Mouse (Mus musculus) limb, embryonic 15.5 days (tissue): ENCODE data around the gene Mchr1. TPM values are rescaled to one million over a fixed set of nuclear protein-coding genes. Genes with fewer than 3 reads are reported as not detected.

Experiments
- ATAC-seq: fragments of 200-750 bp; cut with Nextera tagmentation; 2 replicates; pipeline ENCODE4 v1.8.0; 2017; ENCODE audit warnings: low read depth, moderate TSS enrichment; ENCODE audit not compliant: insufficient number of reproducible peaks, low FRiP score, low TSS enrichment
- H3K27ac ChIP-seq: fragments of 300-500 bp; sonication (generic); 2 replicates; pipeline ENCODE4 v1.5.1; 2015; ENCODE audit warnings: moderate library complexity, mild to moderate bottlenecking, inconsistent platforms
- H3K27me3 ChIP-seq: fragments of 300-500 bp; sonication (generic); 2 replicates; pipeline ENCODE4 v1.6.1; 2015; ENCODE audit warnings: inconsistent platforms
- H3K36me3 ChIP-seq: fragments of 300-500 bp; sonication (generic); 2 replicates; pipeline ENCODE4 v1.6.1; 2015; ENCODE audit warnings: inconsistent platforms
- H3K4me1 ChIP-seq: fragments of 300-500 bp; sonication (generic); 2 replicates; pipeline ENCODE4 v1.6.1; 2015; ENCODE audit warnings: inconsistent platforms
- H3K4me2 ChIP-seq: fragments of 300-500 bp; sonication (generic); 2 replicates; pipeline ENCODE4 v1.6.1; 2015; ENCODE audit warnings: mild to moderate bottlenecking, inconsistent platforms
- H3K4me3 ChIP-seq: fragments of 300-500 bp; sonication (generic); 2 replicates; pipeline ENCODE4 v1.5.1; 2015; ENCODE audit warnings: mild to moderate bottlenecking, inconsistent platforms
- H3K9ac ChIP-seq: fragments of 300-500 bp; sonication (generic); 2 replicates; pipeline ENCODE4 v1.6.1; 2015; ENCODE audit warnings: inconsistent platforms
- H3K9me3 ChIP-seq: fragments of 300-500 bp; sonication (generic); 2 replicates; pipeline ENCODE4 v1.6.1; 2016; ENCODE audit warnings: inconsistent platforms
- WGBS: fragments of 180-500 bp; shearing (Covaris S2); methylation state at CpG from one replicate; pipeline ENCODE4 v1.1.7; 2015; 5-methylcytosine and 5-hydroxymethylcytosine counted together
- polyA plus RNA-seq: library from polyadenylated mRNA; unstranded; fragments of >200 nt; fragmentation: Nextera tagmentation; extraction: Ambion mirVana; gene quantifications from 2 replicates; pipeline ENCODE4 v1.2.1, GENCODE M21; 2015

The Mchr1 gene
- polyA plus RNA-seq, 1 experiment from 2014 or later, result 1.0 TPM

DNA sequence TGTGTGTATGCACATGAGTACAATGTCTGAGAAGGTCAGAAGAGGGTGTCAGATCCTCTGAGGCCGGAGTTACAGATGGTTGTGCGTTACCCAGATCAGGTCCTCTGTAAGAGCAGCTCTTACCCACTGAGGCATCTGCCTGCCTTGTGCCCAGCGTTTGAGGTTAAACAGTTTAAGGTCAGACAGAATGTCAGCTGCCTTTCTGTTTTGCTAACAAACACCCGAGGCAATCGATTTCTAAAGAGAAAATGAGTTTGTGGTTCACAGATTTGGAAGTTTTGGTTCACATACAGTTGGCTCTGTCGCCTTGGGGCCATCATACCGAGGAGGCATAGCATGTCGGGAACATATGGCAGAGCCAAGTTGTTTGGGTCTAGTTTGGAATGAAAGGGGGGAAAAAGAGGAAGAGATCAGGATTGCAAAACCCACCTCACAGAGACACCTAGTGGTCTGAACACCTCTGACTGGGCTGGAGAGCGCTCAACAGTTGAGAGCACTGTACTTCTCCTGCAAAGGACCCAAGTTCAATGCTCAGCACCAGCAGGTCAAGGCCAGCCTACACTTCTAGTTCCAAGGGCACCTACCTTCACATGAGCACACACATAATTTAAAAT is 48.9 kb downstream of the Mchr1 start:
- Histone ChIP-seq H3K4me3 (no peak overlapping the region), H3K4me2 (no peak overlapping the region), H3K4me1 (no peaks in the 10 kb centered on the region), H3K27ac (no peak overlapping the region), H3K36me3 (no peaks in the 10 kb centered on the region), H3K9ac (no peak overlapping the region), H3K27me3 (no peaks in the 10 kb centered on the region), H3K9me3 (no peaks in the 10 kb centered on the region)
- ATAC-seq, result no peak
- WGBS, result 72% methylated on average over 9 of the region's 9 CpGs

Other genes starting within 250 kb of the Mchr1 start
- 29.4 TPM in 2 replicates for gene Mrtfa, start 44.7 kb upstream of the Mchr1 start, polyA plus RNA-seq
- gene Slc25a17, start 125.3 kb downstream of the Mchr1 start, polyA plus RNA-seq, result 119 and 124 TPM in 2 replicates
- gene St13, start 164.6 kb downstream of the Mchr1 start, polyA plus RNA-seq, result 148 and 151 TPM in 2 replicates
- gene Xpnpep3, start 164.6 kb downstream of the Mchr1 start, polyA plus RNA-seq, result 11.0 and 12.0 TPM in 2 replicates
- gene Dnajb7, start 172.8 kb downstream of the Mchr1 start, polyA plus RNA-seq, result 1.5 and 1.7 TPM in 2 replicates
- gene Rbx1, start 230.8 kb downstream of the Mchr1 start, polyA plus RNA-seq, result 407 and 454 TPM in 2 replicates